Mouse (Mus musculus) macrophage (primary cell): ENCODE data around the gene Col10a1. TPM values are rescaled to one million over a fixed set of nuclear protein-coding genes. Genes with fewer than 3 reads are reported as not detected.
A peak's percentile ranks its signal among the peaks of the same experiment; 100 is the strongest.
"Not testable (repeated sequence)": the region's sequence is repeated elsewhere in the genome, so short reads cannot be mapped to it uniquely, and the experiment has no call there.

Source experiments
- H3K27ac ChIP-seq: fragments of 350-480 bp; formaldehyde crosslinking; 2 replicates; pipeline ENCODE4 v1.9.0; 2021
- H3K36me3 ChIP-seq: fragments of 350-480 bp; formaldehyde crosslinking; 2 replicates; pipeline ENCODE4 v1.9.0; 2021; ENCODE audit errors: inconsistent target
- H3K4me3 ChIP-seq: fragments of 350-480 bp; formaldehyde crosslinking; 2 replicates; pipeline ENCODE4 v1.9.0; 2021; ENCODE audit errors: inconsistent target
- H3K79me2 ChIP-seq: fragments of 350-480 bp; formaldehyde crosslinking; 2 replicates; pipeline ENCODE4 v1.9.0; 2021; ENCODE audit errors: inconsistent target
- WGBS: methylation state at CpG from one replicate; pipeline ENCODE4 v1.1.7; 2026; ENCODE audit warnings: inconsistent platforms; ENCODE audit not compliant: missing documents; 5-methylcytosine and 5-hydroxymethylcytosine counted together
- polyA plus RNA-seq: library from polyadenylated mRNA; stranded (reverse); fragments of 250-400 nt; gene quantifications from 3 replicates; pipeline ENCODE4 v1.2.4, GENCODE M21; 2018; ENCODE audit warnings: inconsistent platforms
- total RNA-seq, 78 experiments: library from RNA; depleted of rRNA; stranded (reverse); fragments of 250-400 nt; gene quantifications; 1 replicate in 9 of 78; 2 replicates in 24 of 78; 3 replicates in 43 of 78; 4 replicates in 2 of 78; pipeline ENCODE4 v1.2.4; 2018; ENCODE audit warnings: inconsistent platforms in 56 of 78

Gene Col10a1
- under 1 TPM in 2 of 26 experiments, not detected in 24; 0.26 to 0.92 TPM for total RNA-seq (2018; cell fraction: chromatin; rRNA removed)
- not detected for total RNA-seq (2018; cell fraction: cytosol; rRNA removed)
- total RNA-seq (2018; cell fraction: nucleus; rRNA removed): under 1 TPM in 1 of 26 experiments, not detected in 25; 0.27 TPM
- polyA plus RNA-seq: not detected in 3 replicates

- WGBS: 93% methylated on average over 8 of the region's 8 CpGs
- H3K79me2 ChIP-seq: no peaks in the 10 kb centered on the region
- H3K36me3 ChIP-seq: no peaks in the 10 kb centered on the region
- H3K4me3 ChIP-seq: no peak within 1 kb of the TSS
- H3K27ac ChIP-seq: no peak within 1 kb of the TSS
Observed at GRCm38 (mm10) chr10:34389681-34390080, at the start of gene Col10a1. Gene Col10a1 (plus strand): TSS chr10:34389981.

DNA sequence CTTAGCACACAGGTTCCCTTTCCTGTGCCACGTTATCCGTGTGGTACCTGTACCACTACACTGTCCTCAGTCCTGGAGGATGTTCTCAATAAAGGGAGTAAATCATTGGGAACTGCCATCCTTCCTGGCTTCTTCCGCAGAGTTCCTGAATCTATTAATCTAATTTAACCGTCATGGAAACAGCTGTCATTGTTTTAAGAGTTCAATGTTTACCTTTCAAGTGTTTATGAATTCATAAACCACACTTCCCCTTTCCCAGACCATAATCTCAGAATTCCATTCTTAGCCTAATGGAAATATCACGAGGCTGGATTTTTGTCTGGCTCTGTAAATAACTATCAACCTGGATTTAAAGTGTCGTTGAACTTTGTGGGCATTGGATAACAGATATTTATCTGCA is 48.8 kb upstream of the Col10a1 start:
- Histone ChIP-seq H3K27ac (no peak overlapping the region), H3K36me3 (no peaks in the 10 kb centered on the region), H3K79me2 (no peaks in the 10 kb centered on the region), H3K4me3 (no peak overlapping the region)
- 92% methylated on average over 6 of the region's 6 CpGs for WGBS

- Histone ChIP-seq H3K36me3 (no peaks in the 10 kb centered on the region), H3K27ac (no peak overlapping the region), H3K79me2 (no peaks in the 10 kb centered on the region), H3K4me3 (no peak overlapping the region)
- 20% methylated on average over 1 of the region's 1 CpGs for WGBS
Observed at GRCm38 (mm10) chr10:34341886-34342285, 47.9 kb upstream of the Col10a1 start.

DNA sequence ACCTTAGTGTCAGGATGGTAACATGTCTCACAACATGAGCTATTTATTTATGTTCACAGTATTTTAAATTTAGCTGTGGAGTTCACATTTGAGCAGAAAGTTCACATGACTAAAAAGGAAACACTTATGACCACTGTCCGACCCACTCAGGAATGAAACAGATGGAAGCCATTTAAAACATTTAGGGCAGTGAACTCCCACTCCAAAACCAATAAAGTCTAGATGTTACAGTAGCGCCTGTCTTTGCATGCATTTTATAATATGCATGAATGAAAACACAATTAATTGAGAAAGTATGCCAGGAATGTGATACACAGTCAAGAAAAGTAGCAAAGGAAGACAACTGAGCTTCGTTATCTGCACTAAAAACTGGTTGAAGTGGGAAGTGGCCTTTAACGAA is 37.6 kb upstream of the Col10a1 start:
- WGBS: 94% methylated on average over 4 of the region's 4 CpGs
- H3K27ac ChIP-seq: no peak overlapping the region
- H3K36me3 ChIP-seq: no peaks in the 10 kb centered on the region
- no peaks in the 10 kb centered on the region for H3K79me2 ChIP-seq
- no peak overlapping the region for H3K4me3 ChIP-seq

GRCm38 (mm10) chr10:34358263-34358662 is 31.5 kb upstream of the Col10a1 start:
- H3K36me3 ChIP-seq: no peaks in the 10 kb centered on the region

GRCm38 (mm10) chr10:34363756-34364155 is 26.0 kb upstream of the Col10a1 start:
- H3K79me2 ChIP-seq: no peaks in the 10 kb centered on the region
- H3K27ac ChIP-seq: no peak overlapping the region
- no peak overlapping the region for H3K4me3 ChIP-seq
- H3K36me3 ChIP-seq: no peaks in the 10 kb centered on the region

More at GRCm38 (mm10) chr10:34358263-34358662, 31.5 kb upstream of the Col10a1 start:
- WGBS: 100% methylated on average over 3 of the region's 3 CpGs
- Histone ChIP-seq H3K4me3 (no peak overlapping the region), H3K27ac (no peak overlapping the region), H3K79me2 (no peaks in the 10 kb centered on the region)

DNA sequence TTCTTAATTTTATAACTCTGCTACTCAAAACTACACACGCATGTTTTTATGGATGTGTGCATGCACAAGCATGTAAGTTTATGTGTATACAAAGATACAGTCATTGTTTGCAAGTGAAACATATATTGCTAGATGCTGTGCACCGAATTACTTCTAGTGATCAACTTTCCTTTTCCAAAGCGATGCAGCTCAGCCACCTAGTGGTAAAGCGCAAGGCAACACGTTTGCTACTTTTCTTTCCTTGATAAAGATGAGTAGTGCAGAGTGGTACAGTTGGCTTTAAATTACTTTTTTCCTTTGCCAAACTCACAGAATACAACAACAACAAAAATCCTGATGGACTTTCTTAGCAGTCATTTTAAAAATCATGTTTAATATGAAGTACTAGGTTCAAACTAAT is 21.6 kb upstream of the Col10a1 start:
- Histone ChIP-seq H3K36me3 (no peaks in the 10 kb centered on the region), H3K27ac (no peak overlapping the region), H3K79me2 (no peaks in the 10 kb centered on the region), H3K4me3 (no peak overlapping the region)
- 67% methylated on average over 5 of the region's 5 CpGs for WGBS

DNA sequence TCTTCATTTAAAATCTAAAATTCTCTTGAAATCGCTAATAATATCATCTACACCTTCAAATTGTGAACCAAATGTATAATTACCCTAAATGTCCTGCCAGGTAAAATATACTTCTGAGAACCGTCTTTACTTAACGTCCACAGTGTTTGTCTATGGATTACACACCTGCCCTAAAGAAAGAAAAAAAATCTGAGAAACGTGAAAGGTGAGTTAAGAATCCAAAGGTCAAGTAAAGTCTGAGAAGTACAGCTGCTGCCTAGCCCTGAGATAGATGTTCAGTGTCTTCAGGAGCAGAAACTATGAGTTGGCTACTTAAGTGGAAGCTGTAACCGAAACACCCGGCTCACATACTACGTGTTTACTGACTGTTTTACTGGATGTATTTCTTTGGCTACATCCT is 16.4 kb upstream of the Col10a1 start:
- WGBS: 95% methylated on average over 7 of the region's 7 CpGs
- H3K4me3 ChIP-seq: no peak overlapping the region
- no peaks in the 10 kb centered on the region for H3K79me2 ChIP-seq
- H3K36me3 ChIP-seq: no peaks in the 10 kb centered on the region
- no peak overlapping the region for H3K27ac ChIP-seq

- 93% methylated on average over 5 of the region's 5 CpGs for WGBS
- H3K4me3 ChIP-seq: no peak overlapping the region
- no peak overlapping the region for H3K27ac ChIP-seq
- H3K79me2 ChIP-seq: no peaks in the 10 kb centered on the region
- no peaks in the 10 kb centered on the region for H3K36me3 ChIP-seq
Observed at GRCm38 (mm10) chr10:34385636-34386035, 4.1 kb upstream of the Col10a1 start.

GRCm38 (mm10) chr10:34396959-34397358 is 7.2 kb downstream of the Col10a1 start:
- Histone ChIP-seq H3K79me2 (no peaks in the 10 kb centered on the region), H3K27ac (no peak overlapping the region), H3K4me3 (no peak overlapping the region), H3K36me3 (peaks cover 10% of the 10 kb centered on the region; the same call in 1 of the 2 replicates)
- 96% methylated on average over 4 of the region's 4 CpGs for WGBS

DNA sequence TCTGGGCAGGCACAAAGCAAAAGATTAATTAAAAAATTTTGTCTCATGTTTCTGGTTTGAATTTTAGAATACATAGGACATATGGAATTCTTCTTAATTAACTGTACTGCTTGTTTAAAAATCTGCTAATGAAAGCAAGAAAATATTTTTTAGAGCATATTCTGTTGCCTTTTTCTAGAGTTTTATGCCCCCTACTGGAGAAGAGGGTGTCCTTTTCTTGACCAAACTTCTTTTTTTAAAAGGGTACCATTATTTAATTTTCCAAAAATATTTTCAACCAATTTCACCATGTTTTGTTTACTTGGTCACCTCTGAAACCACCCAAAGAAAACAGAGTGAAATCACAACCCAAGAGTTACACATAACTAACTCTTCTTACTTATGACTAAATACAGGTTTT is 9.5 kb downstream of the Col10a1 start:
- H3K4me3 ChIP-seq: no peak overlapping the region
- peaks cover 30% of the 10 kb centered on the region; the same call in 1 of the 2 replicates for H3K36me3 ChIP-seq

GRCm38 (mm10) chr10:34418204-34418756 is 28.5 kb downstream of the Col10a1 start, which contains the start of gene Nt5dc1:
Gene Nt5dc1 (minus strand): TSS chr10:34418552.
- 0% methylated on average over 46 of the region's 49 CpGs for WGBS
- Histone ChIP-seq H3K79me2 (peaks cover 35% of the 10 kb centered on the region; the same call in 1 of the 2 replicates), H3K27ac (peak within 1 kb of the TSS; percentile 71)

More for the DNA sequence above, 9.5 kb downstream of the Col10a1 start:
- Histone ChIP-seq H3K27ac (no peak overlapping the region), H3K79me2 (no peaks in the 10 kb centered on the region)

DNA sequence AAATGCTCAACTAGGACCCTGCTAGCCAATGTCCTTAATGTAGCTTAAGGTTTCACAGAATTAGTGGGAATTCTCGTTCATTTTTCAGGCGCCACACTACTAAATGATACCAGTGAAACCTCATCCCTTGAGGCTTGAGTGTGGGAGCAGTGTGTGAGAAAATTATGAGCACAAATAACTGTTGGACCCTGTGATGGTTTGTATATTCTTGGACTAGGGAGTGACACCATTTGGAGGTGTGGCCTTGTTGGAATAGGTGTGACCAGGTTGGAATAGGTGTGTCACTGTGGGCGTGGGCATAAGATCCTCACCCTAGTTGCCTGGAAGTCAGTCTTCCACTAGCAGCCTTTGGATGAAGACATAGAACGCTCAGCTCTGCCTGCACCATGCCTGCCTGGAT is 29.0 kb downstream of the Col10a1 start:
- 67% methylated on average over 4 of the region's 4 CpGs for WGBS
- not testable (repeated sequence) for H3K27ac ChIP-seq, H3K36me3 ChIP-seq
- Histone ChIP-seq H3K79me2 (peaks cover 30% of the 10 kb centered on the region; the same call in 1 of the 2 replicates), H3K4me3 (peak overlapping the region; percentile 17; the same call in 1 of the 2 replicates)

More at GRCm38 (mm10) chr10:34418204-34418756, 28.5 kb downstream of the Col10a1 start, which contains the start of gene Nt5dc1:
- Histone ChIP-seq H3K36me3 (no peaks in the 10 kb centered on the region), H3K4me3 (peak within 1 kb of the TSS; percentile 84)

GRCm38 (mm10) chr10:34431783-34432182 is 42.0 kb downstream of the Col10a1 start:
- Histone ChIP-seq H3K27ac (no peak overlapping the region), H3K36me3 (no peaks in the 10 kb centered on the region), H3K79me2 (no peaks in the 10 kb centered on the region), H3K4me3 (no peak overlapping the region)

GRCm38 (mm10) chr10:34434191-34434590 is 44.4 kb downstream of the Col10a1 start:
- not testable (repeated sequence) for H3K27ac ChIP-seq, H3K36me3 ChIP-seq, H3K4me3 ChIP-seq, H3K79me2 ChIP-seq
- 91% methylated on average over 1 of the region's 14 CpGs for WGBS
